Mouse (Mus musculus) ES-E14 (cell line): ENCODE measurements around the gene Dcaf5.

Experiments
- MAFK ChIP-seq: IDR thresholded peaks from 2 replicates; pipeline ENCODE4 v1.6.1; 2014; ENCODE audit warnings: mild to moderate bottlenecking, low read depth, low read length, inconsistent platforms; ENCODE audit not compliant: insufficient read depth
- ZC3H11A ChIP-seq: IDR thresholded peaks from 2 replicates; pipeline ENCODE4 v1.6.1; 2012; ENCODE audit warnings: low read depth, mild to moderate bottlenecking, inconsistent platforms, low read length, borderline replicate concordance
- ZNF384 ChIP-seq: IDR thresholded peaks from 2 replicates; pipeline ENCODE4 v1.6.1; 2012; ENCODE audit warnings: low read depth, low read length, inconsistent platforms

DNA sequence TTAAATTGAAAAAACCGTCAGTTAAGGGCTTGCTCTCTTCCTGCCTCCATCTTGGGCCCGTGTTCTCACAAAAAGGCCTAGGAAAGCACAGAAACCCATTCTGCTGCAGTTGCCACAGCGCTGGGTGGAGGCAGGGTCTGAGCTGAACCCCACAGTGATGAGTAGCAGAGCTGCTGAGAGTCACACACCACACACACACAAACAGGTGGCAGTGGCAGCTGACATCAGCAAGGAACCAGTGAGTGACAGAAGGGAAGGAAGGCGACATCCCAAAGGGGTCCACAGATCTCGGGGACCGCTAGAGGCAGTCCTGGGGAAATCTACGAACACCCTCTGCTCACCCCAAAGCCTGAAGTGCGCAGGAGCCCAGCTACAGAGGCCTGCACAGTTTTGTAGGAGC is 25.5 kb downstream of the Dcaf5 start:
- TF ChIP-seq ZNF384 (no peak), ZC3H11A (no peak), MAFK (no peak)
